Mouse (Mus musculus): Measurements from ENCODE around the gene Atmin. TPM values are rescaled to one million over a fixed set of nuclear protein-coding genes. Genes with fewer than 3 reads are reported as not detected.

Atmin gene
- 12.7 and 13.1 TPM in 2 replicates for polyA plus RNA-seq (2014; fragmentation: Nextera tagmentation; extraction: Ambion mirVana)

- no peaks in the 10 kb centered on the region for H3K27me3 ChIP-seq (ENCODE audit: control insufficient read depth, insufficient read depth, low read length)
- no peaks in the 10 kb centered on the region for H3K4me1 ChIP-seq (ENCODE audit: control insufficient read depth, insufficient read depth, low read length)
- peak within 1 kb of the TSS; percentile 97 for H3K4me3 ChIP-seq (ENCODE audit: low read depth, low read length)
- ATAC-seq (replicated peaks; ENCODE audit: insufficient number of reproducible peaks, low FRiP score, low TSS enrichment, low read depth), result peak; percentile 74
- peak within 1 kb of the TSS; percentile 82 for H3K9ac ChIP-seq (replicated peaks; ENCODE audit: low read length)
- H3K4me2 ChIP-seq (ENCODE audit: low read depth, low read length), result peak within 1 kb of the TSS; percentile 90
- no peak within 1 kb of the TSS for H3K27ac ChIP-seq (replicated peaks; ENCODE audit: low read depth, low read length)
- WGBS, result under 1% methylated on average over 38 of the region's 46 CpGs
- DNase-seq (ENCODE audit: low spot score), result peak; percentile 93
- H3K36me3 ChIP-seq (replicated peaks; ENCODE audit: control insufficient read depth, insufficient read depth, low read depth, low read length), result no peaks in the 10 kb centered on the region
- H3K9me3 ChIP-seq (replicated peaks; ENCODE audit: control insufficient read depth, low read length), result no peaks in the 10 kb centered on the region
Observed at GRCm38 (mm10) chr8:116943161-116943554, at the start of gene Atmin. TSS of gene Atmin (plus strand) at chr8:116943393.

- WGBS, result 86% methylated on average over 11 of the region's 11 CpGs
- Histone ChIP-seq H3K9ac (replicated peaks; ENCODE audit: low read length) (no peak overlapping the region), H3K9me3 (replicated peaks; ENCODE audit: control insufficient read depth, low read length) (no peaks in the 10 kb centered on the region), H3K4me1 (ENCODE audit: control insufficient read depth, insufficient read depth, low read length) (no peaks in the 10 kb centered on the region), H3K36me3 (replicated peaks; ENCODE audit: control insufficient read depth, insufficient read depth, low read depth, low read length) (no peaks in the 10 kb centered on the region), H3K4me2 (ENCODE audit: low read depth, low read length) (no peak overlapping the region), H3K4me3 (ENCODE audit: low read depth, low read length) (no peak overlapping the region), H3K27me3 (ENCODE audit: control insufficient read depth, insufficient read depth, low read length) (no peaks in the 10 kb centered on the region), H3K27ac (replicated peaks; ENCODE audit: low read depth, low read length) (no peak overlapping the region)
- ATAC-seq (replicated peaks; ENCODE audit: insufficient number of reproducible peaks, low FRiP score, low TSS enrichment, low read depth), result no peak
- no peak for DNase-seq (ENCODE audit: low spot score)
Observed at GRCm38 (mm10) chr8:116893938-116894337, 49.3 kb upstream of the Atmin start.

GRCm38 (mm10) chr8:116895521-116895920, 47.7 kb upstream of the Atmin start:
- WGBS, result 88% methylated on average over 6 of the region's 6 CpGs
- Histone ChIP-seq H3K27me3 (ENCODE audit: control insufficient read depth, insufficient read depth, low read length) (no peaks in the 10 kb centered on the region), H3K4me1 (ENCODE audit: control insufficient read depth, insufficient read depth, low read length) (no peaks in the 10 kb centered on the region), H3K4me2 (ENCODE audit: low read depth, low read length) (no peak overlapping the region), H3K27ac (replicated peaks; ENCODE audit: low read depth, low read length) (no peak overlapping the region), H3K9ac (replicated peaks; ENCODE audit: low read length) (no peak overlapping the region), H3K9me3 (replicated peaks; ENCODE audit: control insufficient read depth, low read length) (no peaks in the 10 kb centered on the region), H3K4me3 (ENCODE audit: low read depth, low read length) (no peak overlapping the region), H3K36me3 (replicated peaks; ENCODE audit: control insufficient read depth, insufficient read depth, low read depth, low read length) (no peaks in the 10 kb centered on the region)
- ATAC-seq (replicated peaks; ENCODE audit: insufficient number of reproducible peaks, low FRiP score, low TSS enrichment, low read depth) (no peak), DNase-seq (ENCODE audit: low spot score) (no peak)

DNA sequence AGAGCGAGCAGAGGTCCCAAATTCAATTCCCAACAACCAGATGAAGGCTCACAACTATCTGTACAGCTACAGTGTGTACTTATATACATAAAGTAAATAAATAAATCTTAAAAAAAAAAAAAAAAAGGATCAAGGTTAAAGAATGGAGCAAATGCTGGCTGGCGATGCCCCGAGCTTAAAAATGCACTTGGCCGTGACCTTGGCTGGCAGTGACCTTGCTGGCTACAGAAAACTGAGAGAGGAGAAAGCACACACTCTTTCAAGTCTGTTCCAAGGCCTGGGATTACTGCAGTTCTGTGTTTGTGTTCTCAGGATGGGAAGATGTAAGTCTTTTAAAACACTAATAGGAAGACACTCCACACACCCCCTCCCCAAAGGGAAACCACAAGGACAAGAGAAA, 38.5 kb upstream of the Atmin start:
- Histone ChIP-seq H3K27ac (replicated peaks; ENCODE audit: low read depth, low read length) (no peak overlapping the region), H3K9me3 (replicated peaks; ENCODE audit: control insufficient read depth, low read length) (no peaks in the 10 kb centered on the region), H3K9ac (replicated peaks; ENCODE audit: low read length) (no peak overlapping the region), H3K4me2 (ENCODE audit: low read depth, low read length) (no peak overlapping the region), H3K4me3 (ENCODE audit: low read depth, low read length) (no peak overlapping the region), H3K27me3 (ENCODE audit: control insufficient read depth, insufficient read depth, low read length) (no peaks in the 10 kb centered on the region), H3K36me3 (replicated peaks; ENCODE audit: control insufficient read depth, insufficient read depth, low read depth, low read length) (no peaks in the 10 kb centered on the region; the same call in 1 of the 2 replicates), H3K4me1 (ENCODE audit: control insufficient read depth, insufficient read depth, low read length) (no peaks in the 10 kb centered on the region)
- DNase-seq (ENCODE audit: low spot score), result no peak
- no peak for ATAC-seq (replicated peaks; ENCODE audit: insufficient number of reproducible peaks, low FRiP score, low TSS enrichment, low read depth)
- 92% methylated on average over 4 of the region's 4 CpGs for WGBS

DNA sequence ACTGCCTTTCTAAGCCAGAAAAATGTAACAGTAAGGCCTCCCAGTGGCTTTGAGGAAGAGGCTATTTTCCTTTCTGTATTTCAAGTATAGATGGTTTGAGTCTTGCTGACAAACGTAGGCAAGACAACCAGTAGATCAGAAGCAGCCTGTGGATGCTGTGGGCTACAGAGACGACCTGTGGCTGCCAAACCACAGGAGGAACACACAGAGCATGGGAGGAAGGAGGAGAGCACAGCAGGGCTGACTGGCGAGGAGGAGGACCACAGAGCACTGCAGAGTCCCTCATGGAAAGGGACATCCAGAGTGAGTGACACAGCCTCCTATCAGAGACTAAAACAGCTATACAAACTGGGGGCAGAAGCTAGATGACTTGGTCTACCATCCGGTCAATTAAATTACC, 37.9 kb upstream of the Atmin start:
- Histone ChIP-seq H3K36me3 (replicated peaks; ENCODE audit: control insufficient read depth, insufficient read depth, low read depth, low read length) (no peaks in the 10 kb centered on the region; the same call in 1 of the 2 replicates), H3K4me1 (ENCODE audit: control insufficient read depth, insufficient read depth, low read length) (no peaks in the 10 kb centered on the region), H3K27ac (replicated peaks; ENCODE audit: low read depth, low read length) (no peak overlapping the region), H3K4me3 (ENCODE audit: low read depth, low read length) (no peak overlapping the region), H3K9me3 (replicated peaks; ENCODE audit: control insufficient read depth, low read length) (no peaks in the 10 kb centered on the region), H3K4me2 (ENCODE audit: low read depth, low read length) (no peak overlapping the region), H3K27me3 (ENCODE audit: control insufficient read depth, insufficient read depth, low read length) (no peaks in the 10 kb centered on the region), H3K9ac (replicated peaks; ENCODE audit: low read length) (no peak overlapping the region)
- no peak for DNase-seq (ENCODE audit: low spot score)
- ATAC-seq (replicated peaks; ENCODE audit: insufficient number of reproducible peaks, low FRiP score, low TSS enrichment, low read depth), result no peak
- 91% methylated on average over 4 of the region's 4 CpGs for WGBS

DNA sequence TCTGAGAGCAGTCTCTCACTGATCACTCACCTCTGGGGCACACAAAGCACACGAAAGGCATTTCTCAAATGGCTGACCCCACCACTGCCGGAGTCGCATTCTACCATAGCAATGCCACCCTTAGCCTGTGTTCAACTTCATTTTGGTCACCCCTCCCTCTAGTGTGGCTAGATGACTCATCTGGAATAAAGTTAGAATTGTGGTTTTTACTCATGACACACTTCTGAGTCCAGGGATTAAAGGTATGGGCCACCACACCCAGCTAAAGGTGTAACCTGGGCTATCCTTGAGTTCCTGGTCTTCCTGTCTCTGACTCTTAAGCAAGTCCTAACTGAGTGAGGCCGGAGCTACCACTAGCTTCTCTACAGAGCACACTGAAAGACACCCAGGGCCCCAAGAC, 37.4 kb upstream of the Atmin start:
- H3K27ac ChIP-seq (replicated peaks; ENCODE audit: low read depth, low read length), result no peak overlapping the region
- H3K9me3 ChIP-seq (replicated peaks; ENCODE audit: control insufficient read depth, low read length), result no peaks in the 10 kb centered on the region
- no peaks in the 10 kb centered on the region for H3K27me3 ChIP-seq (ENCODE audit: control insufficient read depth, insufficient read depth, low read length)
- no peaks in the 10 kb centered on the region for H3K4me1 ChIP-seq (ENCODE audit: control insufficient read depth, insufficient read depth, low read length)
- DNase-seq (ENCODE audit: low spot score), result no peak
- no peaks in the 10 kb centered on the region; the same call in 1 of the 2 replicates for H3K36me3 ChIP-seq (replicated peaks; ENCODE audit: control insufficient read depth, insufficient read depth, low read depth, low read length)
- no peak overlapping the region for H3K4me3 ChIP-seq (ENCODE audit: low read depth, low read length)
- H3K4me2 ChIP-seq (ENCODE audit: low read depth, low read length), result no peak overlapping the region
- H3K9ac ChIP-seq (replicated peaks; ENCODE audit: low read length), result no peak overlapping the region
- WGBS, result 97% methylated on average over 4 of the region's 4 CpGs
- ATAC-seq (replicated peaks; ENCODE audit: insufficient number of reproducible peaks, low FRiP score, low TSS enrichment, low read depth), result no peak

DNA sequence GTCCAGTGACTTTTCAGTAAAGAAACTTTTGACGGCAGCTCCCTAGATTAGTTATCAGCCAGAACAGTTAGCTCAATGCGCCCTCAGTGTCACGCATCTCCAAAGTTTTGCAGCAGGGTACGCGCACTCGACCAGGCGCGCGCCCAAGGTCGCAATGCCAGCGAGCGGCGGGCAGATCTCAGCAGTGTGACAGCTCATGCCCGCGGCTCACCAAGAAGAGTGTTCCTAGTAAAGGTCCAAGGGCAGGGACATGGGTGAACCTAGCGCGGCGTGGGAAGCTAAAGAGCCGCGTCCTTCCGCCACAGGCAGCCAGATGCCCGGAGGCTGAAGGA, 22.2 kb upstream of the Atmin start:
- Histone ChIP-seq H3K9me3 (replicated peaks; ENCODE audit: control insufficient read depth, low read length) (no peaks in the 10 kb centered on the region), H3K27ac (replicated peaks; ENCODE audit: low read depth, low read length) (no peak overlapping the region), H3K4me1 (ENCODE audit: control insufficient read depth, insufficient read depth, low read length) (no peaks in the 10 kb centered on the region; the same call in 1 of the 2 replicates), H3K36me3 (replicated peaks; ENCODE audit: control insufficient read depth, insufficient read depth, low read depth, low read length) (no peaks in the 10 kb centered on the region; the same call in 1 of the 2 replicates), H3K4me2 (ENCODE audit: low read depth, low read length) (peak overlapping the region; percentile 71), H3K4me3 (ENCODE audit: low read depth, low read length) (peak overlapping the region; percentile 86), H3K27me3 (ENCODE audit: control insufficient read depth, insufficient read depth, low read length) (no peaks in the 10 kb centered on the region), H3K9ac (replicated peaks; ENCODE audit: low read length) (peak overlapping the region; percentile 80)
- DNase-seq (ENCODE audit: low spot score), result no peak
- 0% methylated on average over 22 of the region's 22 CpGs for WGBS
- ATAC-seq (replicated peaks; ENCODE audit: insufficient number of reproducible peaks, low FRiP score, low TSS enrichment, low read depth), result peak; percentile 72

DNA sequence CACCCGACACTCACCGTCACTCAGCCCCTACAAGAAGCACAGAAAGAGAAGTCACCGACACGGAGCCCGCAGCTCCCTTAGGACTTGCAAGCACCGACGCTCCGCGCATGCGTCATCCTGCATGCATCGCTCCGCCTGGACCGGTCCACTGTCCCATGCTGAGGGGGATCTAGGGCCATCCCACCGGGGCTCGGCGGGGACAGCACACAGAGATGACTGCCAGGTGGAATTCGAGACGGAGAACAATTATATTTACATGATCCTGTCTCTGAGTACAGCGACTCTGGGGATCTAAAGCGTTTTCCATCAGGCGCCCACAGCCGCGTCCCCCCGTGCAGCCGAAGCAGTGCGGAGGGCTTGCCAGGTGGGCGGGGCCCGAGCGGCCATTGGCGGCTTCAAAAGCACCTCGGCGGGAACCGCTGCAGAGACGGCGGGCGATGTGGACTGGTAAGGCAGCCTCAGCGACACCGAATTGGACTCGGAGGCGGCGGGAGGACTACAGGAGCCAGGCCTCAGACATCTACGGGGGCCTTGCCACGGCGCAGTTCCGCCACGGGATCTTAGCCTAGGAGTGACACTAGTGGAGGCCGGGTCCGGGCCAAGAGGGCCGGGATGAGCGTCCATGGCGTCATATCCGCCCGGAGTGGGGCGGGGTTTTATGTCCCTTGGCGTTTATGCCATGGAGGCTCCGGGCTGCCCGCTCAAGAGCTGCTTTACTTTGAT, 21.7 kb upstream of the Atmin start, which contains the start of the genes Cmc2 and Cenpn:
Gene Cmc2 (minus strand): TSS at position 119 of the 723 bp plus-strand sequence.
Gene Cenpn (plus strand): TSS at position 394 of the 723 bp plus-strand sequence.
- peak; percentile 94 for ATAC-seq (replicated peaks; ENCODE audit: insufficient number of reproducible peaks, low FRiP score, low TSS enrichment, low read depth)
- no peaks in the 10 kb centered on the region for H3K27me3 ChIP-seq (ENCODE audit: control insufficient read depth, insufficient read depth, low read length)
- peak within 1 kb of the TSS; percentile 52; the same call in 1 of the 2 replicates for H3K27ac ChIP-seq (replicated peaks; ENCODE audit: low read depth, low read length)
- H3K9me3 ChIP-seq (replicated peaks; ENCODE audit: control insufficient read depth, low read length), result no peaks in the 10 kb centered on the region
- H3K4me1 ChIP-seq (ENCODE audit: control insufficient read depth, insufficient read depth, low read length), result no peaks in the 10 kb centered on the region; the same call in 1 of the 2 replicates
- peak within 1 kb of the TSS; percentile 80 for H3K9ac ChIP-seq (replicated peaks; ENCODE audit: low read length)
- peak; percentile 96 for DNase-seq (ENCODE audit: low spot score)
- H3K4me3 ChIP-seq (ENCODE audit: low read depth, low read length), result peak within 1 kb of the TSS; percentile 86
- WGBS, result 0% methylated on average over 54 of the region's 57 CpGs
- peak within 1 kb of the TSS; percentile 71 for H3K4me2 ChIP-seq (ENCODE audit: low read depth, low read length)
- no peaks in the 10 kb centered on the region; the same call in 1 of the 2 replicates for H3K36me3 ChIP-seq (replicated peaks; ENCODE audit: control insufficient read depth, insufficient read depth, low read depth, low read length)

Data from embryonic facial prominence, embryonic 11.5 days (tissue).